Comparison of ENCODE assay signal across 24 mouse cellular contexts in the genomic region with DNA sequence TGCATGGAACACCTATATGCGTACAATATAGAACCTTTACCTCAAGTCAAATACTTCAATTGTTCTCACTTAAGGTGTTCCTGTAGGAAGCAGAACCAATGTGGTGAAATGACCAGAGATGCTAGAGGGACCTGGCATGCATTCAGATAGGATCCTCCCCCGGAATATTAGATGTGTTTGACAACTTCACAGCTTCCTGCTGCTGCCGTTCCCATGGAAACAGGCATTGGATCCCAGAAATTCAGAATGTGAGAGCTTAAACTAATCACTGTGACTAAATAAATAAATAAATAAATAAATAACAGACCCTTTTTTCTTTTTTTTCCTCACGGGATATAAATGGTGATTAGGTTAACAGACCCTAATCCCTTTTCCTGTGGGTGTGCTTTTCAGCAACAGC.
DNase-seq lines count a peak whose midpoint lies in the region; ATAC-seq and TF ChIP-seq lines count a peak whose summit lies in the region.
"Had no signal": no experiment of that assay in that cellular context is flagged by ENCODE, and none has a peak within 500 bp of the region (broad histone marks: within the 10 kb centered on the region; RNA-seq: fewer than 3 reads in every experiment).

No protein-coding gene starts in this region.

- no peak overlapping the region for H3K4me2 ChIP-seq in hindbrain, embryonic 16.5 days (ENCODE audit: low read length)
- H3K4me2 ChIP-seq in midbrain, postnatal 0 days (ENCODE audit: low read depth, low read length, poor library complexity, severe bottlenecking): no peak overlapping the region
- H3K4me2 ChIP-seq: embryonic facial prominence, embryonic 12.5 days; forebrain, embryonic 12.5 days; lung, embryonic 15.5 days had no signal

- no peaks in the 10 kb centered on the region for H3K9me3 ChIP-seq in hindbrain, embryonic 16.5 days (ENCODE audit: control insufficient read depth, low read length)
- no peaks in the 10 kb centered on the region for H3K9me3 ChIP-seq in hindbrain, embryonic 10.5 days
- no peaks in the 10 kb centered on the region for H3K9me3 ChIP-seq in midbrain, postnatal 0 days (ENCODE audit: low read length)
- H3K9me3 ChIP-seq: embryonic facial prominence, embryonic 12.5 days; forebrain, embryonic 12.5 days; heart, embryonic 10.5 days; lung, embryonic 15.5 days had no signal

- no peaks in the 10 kb centered on the region; the same call in 1 of the 2 replicates for H3K4me1 ChIP-seq in hindbrain, embryonic 16.5 days (ENCODE audit: control insufficient read depth, insufficient read depth, low read depth, low read length)
- no peaks in the 10 kb centered on the region; the same call in 1 of the 2 replicates for H3K4me1 ChIP-seq in hindbrain, embryonic 10.5 days (replicated peaks)
- H3K4me1 ChIP-seq in midbrain, postnatal 0 days (ENCODE audit: insufficient read depth, low read length): no peaks in the 10 kb centered on the region
- H3K4me1 ChIP-seq: embryonic facial prominence, embryonic 12.5 days; heart, embryonic 10.5 days; lung, embryonic 15.5 days had no signal

- WGBS in hindbrain, embryonic 16.5 days: 46% methylated on average over 4 of the region's 4 CpGs
- WGBS in hindbrain, embryonic 10.5 days: 64% methylated on average over 4 of the region's 4 CpGs
- WGBS in midbrain, postnatal 0 days: 31% methylated on average over 4 of the region's 4 CpGs

- H3K9ac ChIP-seq in hindbrain, embryonic 16.5 days (ENCODE audit: low read depth, low read length): no peak overlapping the region
- no peak overlapping the region for H3K9ac ChIP-seq in midbrain, postnatal 0 days (replicated peaks; ENCODE audit: low read length, poor library complexity, severe bottlenecking)
- H3K9ac ChIP-seq: embryonic facial prominence, embryonic 12.5 days; forebrain, embryonic 12.5 days; liver, embryonic 14.5 days; lung, embryonic 15.5 days had no signal

- ATAC-seq in hindbrain, embryonic 16.5 days: peak; percentile 56; the same call in 1 of the 2 replicates
- ATAC-seq in midbrain, postnatal 0 days (ENCODE audit: low FRiP score): peak; percentile 63; the same call in 1 of the 2 replicates
- no peak for ATAC-seq in megakaryocyte-erythroid progenitor cell, adult 5-6 weeks (replicated peaks; ENCODE audit: low FRiP score, low TSS enrichment, poor library complexity, severe bottlenecking)

- TF ChIP-seq CTCF in midbrain, postnatal 0 days (IDR thresholded peaks at IDR 0.05): no peak

- H3K36me3 ChIP-seq in hindbrain, embryonic 16.5 days (ENCODE audit: control insufficient read depth, insufficient read depth, low read length): no peaks in the 10 kb centered on the region
- H3K36me3 ChIP-seq in hindbrain, embryonic 10.5 days: no peaks in the 10 kb centered on the region
- no peaks in the 10 kb centered on the region for H3K36me3 ChIP-seq in midbrain, postnatal 0 days (ENCODE audit: insufficient read depth, low read length)
- H3K36me3 ChIP-seq: embryonic facial prominence, embryonic 12.5 days; forebrain, embryonic 12.5 days; heart, embryonic 10.5 days; lung, embryonic 15.5 days had no signal

- no peak overlapping the region for H3K27ac ChIP-seq in hindbrain, embryonic 16.5 days (ENCODE audit: low read depth, low read length)
- no peak overlapping the region for H3K27ac ChIP-seq in hindbrain, embryonic 10.5 days
- H3K27ac ChIP-seq in midbrain, postnatal 0 days (ENCODE audit: low read depth, low read length): no peak overlapping the region
- H3K27ac ChIP-seq: embryonic facial prominence, embryonic 12.5 days; forebrain, embryonic 12.5 days; heart, embryonic 10.5 days; kidney, postnatal 0 days; liver, embryonic 14.5 days; lung, embryonic 15.5 days; stomach, postnatal 0 days had no signal

- H3K4me3 ChIP-seq in hindbrain, embryonic 16.5 days (ENCODE audit: low read length): no peak overlapping the region
- H3K4me3 ChIP-seq in hindbrain, embryonic 10.5 days: no peak overlapping the region
- no peak overlapping the region for H3K4me3 ChIP-seq in midbrain, postnatal 0 days (ENCODE audit: low read depth, low read length)
- H3K4me3 ChIP-seq: embryonic facial prominence, embryonic 12.5 days; forebrain, embryonic 12.5 days; heart, embryonic 10.5 days; lung, embryonic 15.5 days had no signal

- H3K27me3 ChIP-seq in hindbrain, embryonic 16.5 days (replicated peaks; ENCODE audit: control insufficient read depth, insufficient read depth, low read length): no peaks in the 10 kb centered on the region
- no peaks in the 10 kb centered on the region for H3K27me3 ChIP-seq in hindbrain, embryonic 10.5 days (ENCODE audit: insufficient read depth, poor library complexity, severe bottlenecking)
- no peaks in the 10 kb centered on the region for H3K27me3 ChIP-seq in midbrain, postnatal 0 days (ENCODE audit: insufficient read depth, low read length)
- H3K27me3 ChIP-seq: embryonic facial prominence, embryonic 12.5 days; forebrain, embryonic 12.5 days; lung, embryonic 15.5 days had no signal

- DNase-seq in embryo, embryonic 10 days (ENCODE audit: low spot score): peak; percentile 7
- no peak for DNase-seq in embryo, embryonic 10.5 days (ENCODE audit: low spot score)
- no peak for DNase-seq in hindbrain, embryonic 10.5 days (ENCODE audit: low spot score)
- DNase-seq in right cerebral cortex, postnatal 10 days (ENCODE audit: low spot score in 2 of 2): peak; percentile 41 to 46
- DNase-seq in right cerebral cortex, adult 18-20 months: no peak
- peak; percentile 71 for DNase-seq in midbrain, postnatal 0 days (ENCODE audit: low spot score)
- DNase-seq: adrenal gland, postnatal 25 days; cerebellum, adult 11 months; cerebellum, postnatal 14 days; kidney, adult 2 months; layer of hippocampus, postnatal 36 days; lung, postnatal 4 days; right cerebral cortex, postnatal 14 days; thymus, adult 2 months; thymus, postnatal 4 days had no signal

Comparison
In these comparisons a context has a peak if more than half of its experiments do, and no peak if none do; other contexts are left out.
1. DNase-seq: peak in embryo, embryonic 10 days (single experiment), right cerebral cortex, postnatal 10 days (2 of 2) and midbrain, postnatal 0 days (single experiment); none in embryo, embryonic 10.5 days (single experiment), hindbrain, embryonic 10.5 days (single experiment) and right cerebral cortex, adult 18-20 months (single experiment).